Mouse (Mus musculus): ENCODE measurements around the gene Inip. TPM values are rescaled to one million over a fixed set of nuclear protein-coding genes. Genes with fewer than 3 reads are reported as not detected.
"Not testable (repeated sequence)": the region's sequence is repeated elsewhere in the genome, so short reads cannot be mapped to it uniquely, and the experiment has no call there.

The Inip gene
- polyA plus RNA-seq, 2 experiments: 20.4 to 40.0 TPM

DNA sequence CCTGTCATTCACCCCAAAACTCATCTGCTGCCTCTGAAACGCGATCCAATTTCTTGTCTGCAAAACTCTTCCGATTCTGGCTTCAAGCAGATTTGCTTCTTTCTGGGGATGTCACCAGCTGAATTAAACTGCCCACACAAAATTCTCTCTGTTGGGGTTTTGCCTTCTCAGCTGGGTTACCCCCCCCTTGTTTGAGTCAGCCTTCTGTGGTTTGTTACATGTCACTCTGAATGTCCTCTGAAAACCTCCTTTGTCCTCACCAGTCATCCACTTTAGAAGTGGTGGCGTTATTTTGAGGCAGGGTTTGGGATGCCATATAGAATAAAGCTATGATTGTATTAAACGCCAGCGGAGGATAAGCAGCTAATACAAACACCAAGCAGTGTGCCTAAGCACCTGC is 718 bp upstream of the Inip start:
- 85% methylated on average over 6 of the region's 6 CpGs for WGBS
- Histone ChIP-seq H3K4me3 (replicated peaks; ENCODE audit: low read length) (no peak overlapping the region), H3K9ac (ENCODE audit: low read depth, low read length, severe bottlenecking) (no peak overlapping the region), H3K4me2 (replicated peaks; ENCODE audit: low read depth, low read length, severe bottlenecking) (no peak overlapping the region), H3K27ac (replicated peaks; ENCODE audit: low read depth, low read length) (no peak overlapping the region), H3K4me1 (ENCODE audit: control insufficient read depth, insufficient read depth, low read length) (peaks cover 8% of the 10 kb centered on the region; the same call in 1 of the 2 replicates), H3K27me3 (ENCODE audit: control insufficient read depth, insufficient read depth, low read length) (no peaks in the 10 kb centered on the region), H3K36me3 (ENCODE audit: control insufficient read depth, insufficient read depth, low read length) (no peaks in the 10 kb centered on the region), H3K9me3 (ENCODE audit: control insufficient read depth, low read length) (no peaks in the 10 kb centered on the region)
- TF ChIP-seq POLR2A (IDR thresholded peaks at IDR 0.05; ENCODE audit: borderline replicate concordance, extremely low read depth, insufficient read depth, insufficient read length): no peak
- ATAC-seq (ENCODE audit: low FRiP score, low read depth) (no peak), DNase-seq (ENCODE audit: low spot score) (no peak)

GRCm38 (mm10) chr4:59800181-59800580 is 1.2 kb downstream of the Inip start:
- Histone ChIP-seq H3K4me1 (ENCODE audit: control insufficient read depth, insufficient read depth, low read length) (0 out of 2 replicates have a peak, but pooled peaks cover 3% of the 10 kb centered on the region), H3K36me3 (ENCODE audit: control insufficient read depth, insufficient read depth, low read length) (no peaks in the 10 kb centered on the region), H3K4me2 (replicated peaks; ENCODE audit: low read depth, low read length, severe bottlenecking) (no peak overlapping the region), H3K27ac (replicated peaks; ENCODE audit: low read depth, low read length) (no peak overlapping the region), H3K9ac (ENCODE audit: low read depth, low read length, severe bottlenecking) (no peak overlapping the region), H3K4me3 (replicated peaks; ENCODE audit: low read length) (no peak overlapping the region), H3K9me3 (ENCODE audit: control insufficient read depth, low read length) (no peaks in the 10 kb centered on the region), H3K27me3 (ENCODE audit: control insufficient read depth, insufficient read depth, low read length) (no peaks in the 10 kb centered on the region)
- 78% methylated on average over 5 of the region's 5 CpGs for WGBS
- ATAC-seq (ENCODE audit: low FRiP score, low read depth) (no peak), DNase-seq (ENCODE audit: low spot score) (no peak)
- no peak for TF ChIP-seq POLR2A (IDR thresholded peaks at IDR 0.05; ENCODE audit: borderline replicate concordance, extremely low read depth, insufficient read depth, insufficient read length)

DNA sequence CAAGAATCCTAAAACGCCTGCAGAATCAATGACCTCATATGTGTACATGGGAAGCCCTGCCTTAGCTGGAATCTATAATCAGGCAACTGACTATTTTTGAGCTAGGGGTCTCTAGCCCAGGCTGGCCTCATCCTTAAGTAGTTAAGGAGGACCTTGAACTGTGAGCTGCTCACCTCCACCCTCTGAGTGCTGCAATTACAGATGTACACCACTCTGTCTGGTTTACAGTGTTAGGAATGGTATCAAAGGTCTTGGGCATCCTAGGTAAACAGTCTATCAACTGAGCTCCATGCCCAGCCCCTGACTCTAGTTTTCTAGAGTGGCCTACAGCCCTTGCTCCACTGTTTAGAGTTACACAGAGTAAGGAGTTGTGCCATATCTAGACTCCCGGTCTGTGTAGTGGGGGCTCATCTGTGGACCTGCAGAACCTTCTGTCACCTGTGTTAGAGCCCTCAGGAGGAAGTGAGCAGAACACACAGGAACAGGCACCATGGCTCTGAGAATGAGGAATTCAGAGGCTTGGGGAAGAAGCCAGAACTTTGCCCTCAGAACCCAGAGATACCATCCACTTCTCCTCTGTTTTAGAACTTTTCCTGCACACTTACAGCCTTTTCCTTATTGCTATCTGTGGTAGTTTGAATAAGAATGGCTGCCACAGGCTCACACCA is 5.5 kb downstream of the Inip start:
- DNase-seq (ENCODE audit: low spot score) (no peak), ATAC-seq (ENCODE audit: low FRiP score, low read depth) (no peak)
- no peak overlapping the region for H3K4me3 ChIP-seq (replicated peaks; ENCODE audit: low read length)
- H3K27ac ChIP-seq (replicated peaks; ENCODE audit: low read depth, low read length): no peak overlapping the region
- no peaks in the 10 kb centered on the region for H3K27me3 ChIP-seq (ENCODE audit: control insufficient read depth, insufficient read depth, low read length)
- no peaks in the 10 kb centered on the region for H3K4me1 ChIP-seq (ENCODE audit: control insufficient read depth, insufficient read depth, low read length)
- no peak overlapping the region for H3K9ac ChIP-seq (ENCODE audit: low read depth, low read length, severe bottlenecking)
- no peak overlapping the region for H3K4me2 ChIP-seq (replicated peaks; ENCODE audit: low read depth, low read length, severe bottlenecking)
- no peaks in the 10 kb centered on the region for H3K9me3 ChIP-seq (ENCODE audit: control insufficient read depth, low read length)
- no peaks in the 10 kb centered on the region for H3K36me3 ChIP-seq (ENCODE audit: control insufficient read depth, insufficient read depth, low read length)
- TF ChIP-seq POLR2A (IDR thresholded peaks at IDR 0.05; ENCODE audit: borderline replicate concordance, extremely low read depth, insufficient read depth, insufficient read length): no peak
- WGBS: 76% methylated on average over 2 of the region's 2 CpGs

GRCm38 (mm10) chr4:59794116-59794515 is 7.3 kb downstream of the Inip start:
- 83% methylated on average over 2 of the region's 2 CpGs for WGBS
- no peak for TF ChIP-seq POLR2A (IDR thresholded peaks at IDR 0.05; ENCODE audit: borderline replicate concordance, extremely low read depth, insufficient read depth, insufficient read length)
- no peaks in the 10 kb centered on the region for H3K4me1 ChIP-seq (ENCODE audit: control insufficient read depth, insufficient read depth, low read length)
- no peak overlapping the region for H3K9ac ChIP-seq (ENCODE audit: low read depth, low read length, severe bottlenecking)
- H3K4me2 ChIP-seq (replicated peaks; ENCODE audit: low read depth, low read length, severe bottlenecking): no peak overlapping the region
- DNase-seq (ENCODE audit: low spot score): no peak
- no peaks in the 10 kb centered on the region for H3K9me3 ChIP-seq (ENCODE audit: control insufficient read depth, low read length)
- H3K27ac ChIP-seq (replicated peaks; ENCODE audit: low read depth, low read length): no peak overlapping the region
- H3K36me3 ChIP-seq (ENCODE audit: control insufficient read depth, insufficient read depth, low read length): no peaks in the 10 kb centered on the region
- no peak for ATAC-seq (ENCODE audit: low FRiP score, low read depth)
- no peaks in the 10 kb centered on the region for H3K27me3 ChIP-seq (ENCODE audit: control insufficient read depth, insufficient read depth, low read length)
- H3K4me3 ChIP-seq (replicated peaks; ENCODE audit: low read length): no peak overlapping the region

DNA sequence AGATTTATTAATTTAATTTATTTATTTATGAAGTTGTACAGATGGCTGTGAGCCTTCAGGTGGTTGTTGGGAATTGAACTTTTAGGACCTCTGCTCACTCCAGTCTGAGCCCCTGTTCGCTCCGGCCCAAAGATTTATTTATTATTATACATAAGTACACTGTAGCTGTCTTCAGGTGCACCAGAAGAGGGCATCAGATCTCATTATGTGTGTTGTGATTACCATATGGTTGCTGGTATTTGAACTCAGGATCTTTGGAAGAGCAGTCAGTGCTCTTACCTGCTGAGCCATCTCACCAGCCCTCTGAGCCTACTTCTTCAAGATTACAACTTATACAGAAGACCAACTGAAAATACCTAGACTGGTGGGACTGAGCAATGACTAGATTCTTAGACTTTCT is 7.8 kb downstream of the Inip start:
- H3K9me3 ChIP-seq (ENCODE audit: control insufficient read depth, low read length); H3K27me3 ChIP-seq (ENCODE audit: control insufficient read depth, insufficient read depth, low read length); H3K36me3 ChIP-seq (ENCODE audit: control insufficient read depth, insufficient read depth, low read length); H3K4me1 ChIP-seq (ENCODE audit: control insufficient read depth, insufficient read depth, low read length); ATAC-seq (ENCODE audit: low FRiP score, low read depth); DNase-seq (ENCODE audit: low spot score); H3K4me2 ChIP-seq (replicated peaks; ENCODE audit: low read depth, low read length, severe bottlenecking); H3K27ac ChIP-seq (replicated peaks; ENCODE audit: low read depth, low read length); H3K4me3 ChIP-seq (replicated peaks; ENCODE audit: low read length); H3K9ac ChIP-seq (ENCODE audit: low read depth, low read length, severe bottlenecking): not testable (repeated sequence)
- 90% methylated on average over 2 of the region's 2 CpGs for WGBS

DNA sequence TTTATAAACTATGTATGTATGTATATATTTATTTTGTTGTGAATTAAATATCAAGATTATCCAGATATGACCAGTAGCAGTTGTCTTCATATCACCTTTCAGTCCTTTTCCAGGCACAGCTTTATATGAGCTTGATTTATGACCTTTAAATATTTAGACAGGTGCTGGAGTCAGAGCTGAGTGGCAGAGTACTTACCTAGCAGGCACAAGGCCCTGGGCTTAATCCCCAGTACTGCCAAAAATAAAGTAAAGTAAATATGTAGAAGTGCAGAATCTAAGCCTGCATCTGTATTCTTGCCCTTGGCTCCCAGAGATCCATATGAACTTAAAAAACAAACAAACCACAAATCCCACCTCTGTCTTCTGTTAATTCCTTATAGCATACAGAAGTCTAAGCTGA is 12.4 kb downstream of the Inip start:
- Histone ChIP-seq H3K4me3 (replicated peaks; ENCODE audit: low read length) (no peak overlapping the region), H3K4me1 (ENCODE audit: control insufficient read depth, insufficient read depth, low read length) (no peaks in the 10 kb centered on the region), H3K27ac (replicated peaks; ENCODE audit: low read depth, low read length) (no peak overlapping the region), H3K4me2 (replicated peaks; ENCODE audit: low read depth, low read length, severe bottlenecking) (no peak overlapping the region), H3K27me3 (ENCODE audit: control insufficient read depth, insufficient read depth, low read length) (no peaks in the 10 kb centered on the region), H3K9me3 (ENCODE audit: control insufficient read depth, low read length) (no peaks in the 10 kb centered on the region), H3K36me3 (ENCODE audit: control insufficient read depth, insufficient read depth, low read length) (no peaks in the 10 kb centered on the region), H3K9ac (ENCODE audit: low read depth, low read length, severe bottlenecking) (no peak overlapping the region)
- ATAC-seq (ENCODE audit: low FRiP score, low read depth) (peak; percentile 20; the same call in 1 of the 2 replicates), DNase-seq (ENCODE audit: low spot score) (no peak)
- TF ChIP-seq POLR2A (IDR thresholded peaks at IDR 0.05; ENCODE audit: borderline replicate concordance, extremely low read depth, insufficient read depth, insufficient read length): no peak

Measured in limb, embryonic 14.5 days (tissue).